Mouse (Mus musculus) E14TG2a.4 (cell line): ENCODE results near the gene Slc9a3.

Source experiments
- CTCF ChIP-seq: conservative IDR thresholded peaks from 2 replicates; pipeline ENCODE4 v1.5.1; 2014; ENCODE audit warnings: low read length
- NANOG ChIP-seq: IDR thresholded peaks from 2 replicates; pipeline ENCODE4 v1.6.1; 2014; ENCODE audit warnings: borderline replicate concordance, low read length, mixed read lengths
- POU5F1 ChIP-seq: IDR thresholded peaks from 2 replicates; pipeline ENCODE4 v1.6.1; 2014; ENCODE audit warnings: low read length, borderline replicate concordance

- TF ChIP-seq CTCF (no peak), NANOG (no peak), POU5F1 (no peak)
These were observed 75.2 kb downstream of the Slc9a3 start for GRCm38 (mm10) chr13:74196451-74196850.
